Mouse (Mus musculus) liver, adult 2 months (tissue): ENCODE data around the gene Snd1.

Experiments used
- CTCF ChIP-seq: fragments of 200-500 bp; IDR thresholded peaks from 2 replicates; pipeline ENCODE4 v1.5.1; 2011; ENCODE audit warnings: low read depth, low read length, control low read depth
- POLR2A ChIP-seq: fragments of 200-500 bp; IDR thresholded peaks from 2 replicates; pipeline ENCODE4 v1.6.1; 2011; ENCODE audit warnings: low read length, control low read depth; ENCODE audit not compliant: insufficient read depth; ENCODE audit errors: extremely low read depth

GRCm38 (mm10) chr6:28785770-28786169 lies 310.8 kb downstream of the Snd1 start:
- TF ChIP-seq CTCF (no peak), POLR2A (no peak)
